Mouse (Mus musculus) midbrain, embryonic 13.5 days (tissue): ENCODE measurements at regions not wholly inside any gene's neighbourhood (a gene's known extent, or its start where the extent isn't known, plus 50 kb on each side); places are given as distances from the start of the nearest gene placed in this dataset.
A peak's percentile ranks its signal among the peaks of the same experiment; 100 is the strongest.

Source experiments
- ATAC-seq: fragments of 200-750 bp; cut with Nextera tagmentation; 2 replicates; pipeline ENCODE4 v1.8.0; 2017; ENCODE audit warnings: mild to moderate bottlenecking, moderate TSS enrichment, moderate library complexity
- H3K27ac ChIP-seq: fragments of 300-500 bp; sonication (generic); 2 replicates; pipeline ENCODE4 v1.5.1; 2015; ENCODE audit warnings: inconsistent platforms, mild to moderate bottlenecking, moderate library complexity
- H3K27me3 ChIP-seq: fragments of 300-500 bp; sonication (generic); 2 replicates; pipeline ENCODE4 v1.6.1; 2015; ENCODE audit warnings: mild to moderate bottlenecking, inconsistent platforms
- H3K36me3 ChIP-seq: fragments of 300-500 bp; sonication (generic); 2 replicates; pipeline ENCODE4 v1.6.1; 2015; ENCODE audit warnings: mild to moderate bottlenecking, inconsistent platforms
- H3K4me1 ChIP-seq: fragments of 300-500 bp; sonication (generic); replicated peaks from 2 replicates; pipeline ENCODE4 v1.6.1; 2015; ENCODE audit warnings: inconsistent platforms
- H3K4me2 ChIP-seq: fragments of 300-500 bp; sonication (generic); replicated peaks from 2 replicates; pipeline ENCODE4 v1.6.1; 2015; ENCODE audit warnings: moderate library complexity, mild to moderate bottlenecking, inconsistent platforms
- H3K4me3 ChIP-seq: fragments of 300-500 bp; sonication (generic); replicated peaks from 2 replicates; pipeline ENCODE4 v1.5.1; 2015; ENCODE audit warnings: mild to moderate bottlenecking, inconsistent platforms
- H3K9ac ChIP-seq: fragments of 300-500 bp; sonication (generic); replicated peaks from 2 replicates; pipeline ENCODE4 v1.6.1; 2015; ENCODE audit warnings: mild to moderate bottlenecking, inconsistent platforms
- H3K9me3 ChIP-seq: fragments of 300-500 bp; sonication (generic); 2 replicates; pipeline ENCODE4 v1.6.1; 2016; ENCODE audit warnings: mild to moderate bottlenecking, inconsistent platforms
- WGBS: fragments of 180-500 bp; shearing (Covaris S2); methylation state at CpG from one replicate; pipeline ENCODE4 v1.1.7; 2015; 5-methylcytosine and 5-hydroxymethylcytosine counted together

DNA sequence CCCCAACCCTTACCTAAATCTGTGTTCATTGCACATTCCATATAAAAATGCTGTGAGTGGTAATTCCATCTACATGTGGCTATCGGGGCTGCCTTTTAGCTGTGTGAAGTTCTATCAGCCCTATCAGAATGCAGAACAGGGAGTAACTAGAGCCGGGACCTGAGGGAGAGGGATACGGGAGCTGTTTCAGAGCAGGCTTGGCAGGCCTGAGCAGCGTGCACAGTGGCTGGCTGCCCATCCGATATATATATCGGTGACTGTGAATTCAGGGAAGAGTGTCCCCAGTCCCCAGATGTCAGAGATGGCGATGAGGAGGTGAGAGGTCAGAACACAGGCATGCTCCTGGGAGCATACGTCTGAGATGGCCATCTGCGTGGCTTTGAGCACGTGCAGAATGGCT, 79.0 kb downstream of the Arl4c start:
- Histone ChIP-seq H3K4me2 (no peak overlapping the region), H3K9ac (no peak overlapping the region), H3K36me3 (no peaks in the 10 kb centered on the region), H3K27ac (peak overlapping the region; percentile 53), H3K4me1 (peaks cover 11% of the 10 kb centered on the region; the same call in 1 of the 2 replicates), H3K4me3 (no peak overlapping the region), H3K27me3 (no peaks in the 10 kb centered on the region), H3K9me3 (no peaks in the 10 kb centered on the region)
- WGBS, result 53% methylated on average over 10 of the region's 10 CpGs
- peak; percentile 58; the same call in 1 of the 2 replicates for ATAC-seq

DNA sequence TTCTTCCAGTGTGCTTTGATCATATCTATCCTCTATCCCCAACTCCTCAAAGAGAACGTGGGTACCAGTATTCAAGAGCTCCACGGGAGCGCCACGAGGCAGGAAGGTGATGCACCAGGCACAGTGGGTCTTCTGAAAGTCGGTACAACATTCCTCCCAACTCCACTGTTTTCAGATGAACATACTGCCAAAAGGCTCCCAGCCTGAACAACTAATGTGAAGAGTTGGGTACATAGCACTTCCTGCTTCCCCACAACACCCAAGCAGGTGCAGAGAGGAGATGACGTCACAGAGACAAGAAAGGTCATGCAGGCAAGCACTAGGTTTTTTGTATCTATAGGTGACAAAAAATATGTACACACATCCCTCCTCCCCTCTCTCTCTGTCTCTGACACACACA, 79.7 kb downstream of the Arl4c start:
- Histone ChIP-seq H3K27me3 (no peaks in the 10 kb centered on the region), H3K4me1 (peaks cover 11% of the 10 kb centered on the region; the same call in 1 of the 2 replicates), H3K36me3 (no peaks in the 10 kb centered on the region), H3K4me2 (no peak overlapping the region), H3K9ac (no peak overlapping the region), H3K4me3 (no peak overlapping the region), H3K9me3 (0 out of 2 replicates have a peak, but pooled peaks cover 6% of the 10 kb centered on the region), H3K27ac (no peak overlapping the region)
- 85% methylated on average over 6 of the region's 6 CpGs for WGBS
- no peak for ATAC-seq

DNA sequence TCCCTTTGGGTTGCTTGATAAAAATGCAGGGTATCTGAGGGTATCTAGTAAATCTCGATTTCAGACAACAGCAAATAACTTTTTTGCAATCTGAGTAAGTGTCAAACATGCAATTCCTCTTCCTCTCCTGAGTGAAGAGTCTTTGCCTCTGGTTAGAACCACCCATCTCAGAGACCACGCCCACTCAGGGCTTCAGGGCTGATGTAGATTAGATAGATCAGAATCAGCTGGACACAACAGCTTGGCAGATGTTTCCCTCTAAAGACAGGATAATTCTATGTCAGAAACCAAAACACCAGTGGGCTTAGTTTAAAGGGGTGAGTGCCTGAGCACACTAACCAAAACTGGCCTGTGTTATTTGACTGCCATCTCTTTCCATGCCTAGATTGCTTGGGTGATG, 80.8 kb downstream of the Arl4c start:
- 0 out of 2 replicates have a peak, but pooled peaks cover 11% of the 10 kb centered on the region for H3K9me3 ChIP-seq
- ATAC-seq, result no peak
- H3K4me2 ChIP-seq, result no peak overlapping the region
- H3K27ac ChIP-seq, result no peak overlapping the region
- WGBS, result 88% methylated on average over 2 of the region's 2 CpGs
- peaks cover 11% of the 10 kb centered on the region; the same call in 1 of the 2 replicates for H3K4me1 ChIP-seq
- H3K27me3 ChIP-seq, result no peaks in the 10 kb centered on the region
- H3K36me3 ChIP-seq, result no peaks in the 10 kb centered on the region
- H3K9ac ChIP-seq, result no peak overlapping the region
- H3K4me3 ChIP-seq, result no peak overlapping the region

DNA sequence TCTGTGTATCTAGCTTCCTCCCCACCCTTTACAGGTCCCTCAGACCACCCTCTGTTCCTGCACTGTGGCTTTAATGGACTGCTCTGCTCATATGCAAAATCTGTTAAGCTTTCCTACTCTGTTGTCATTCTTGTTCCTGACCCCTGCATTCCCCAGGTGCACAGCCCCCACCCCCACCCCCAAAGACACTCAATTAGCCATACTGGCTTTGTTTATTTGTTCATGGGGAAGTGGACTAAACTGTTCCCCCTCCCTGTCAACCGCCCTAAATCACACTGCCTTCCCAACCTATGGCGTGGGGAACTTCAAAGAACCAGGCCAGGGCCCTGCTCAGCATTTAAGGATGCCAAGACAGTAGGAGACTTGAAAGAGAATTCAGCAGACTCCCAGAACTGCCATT, 89.0 kb downstream of the Arl4c start:
- Histone ChIP-seq H3K27me3 (no peaks in the 10 kb centered on the region), H3K4me1 (peaks cover 11% of the 10 kb centered on the region), H3K4me2 (no peak overlapping the region), H3K9ac (no peak overlapping the region), H3K4me3 (no peak overlapping the region), H3K27ac (no peak overlapping the region), H3K36me3 (no peaks in the 10 kb centered on the region), H3K9me3 (0 out of 2 replicates have a peak, but pooled peaks cover 11% of the 10 kb centered on the region)
- ATAC-seq, result no peak
- 20% methylated on average over 2 of the region's 2 CpGs for WGBS

DNA sequence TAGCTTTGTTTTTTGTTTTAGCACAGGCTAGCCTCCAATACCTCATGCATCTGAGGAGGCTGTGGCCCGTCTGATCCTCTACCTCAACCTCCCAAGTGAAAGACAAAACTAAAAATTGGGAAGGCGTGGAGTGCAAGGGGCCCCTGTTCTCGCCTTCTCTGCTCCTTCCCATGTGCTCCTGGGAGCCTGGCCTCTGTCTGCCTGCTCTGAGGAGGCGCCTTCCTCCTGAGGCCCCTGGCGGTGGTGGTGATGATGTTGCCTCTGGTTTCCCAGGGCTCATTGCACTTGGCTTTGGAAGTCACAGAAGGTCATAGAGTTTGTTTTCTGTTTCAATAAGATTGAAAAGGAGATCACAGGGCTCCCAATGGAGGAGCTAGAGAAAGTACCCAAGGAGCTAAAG, 90.8 kb downstream of the Arl4c start:
- Histone ChIP-seq H3K27ac (no peak overlapping the region), H3K4me3 (no peak overlapping the region), H3K36me3 (no peaks in the 10 kb centered on the region), H3K9ac (no peak overlapping the region), H3K9me3 (no peaks in the 10 kb centered on the region), H3K4me1 (peaks cover 11% of the 10 kb centered on the region), H3K4me2 (no peak overlapping the region), H3K27me3 (no peaks in the 10 kb centered on the region)
- ATAC-seq, result no peak
- 91% methylated on average over 5 of the region's 5 CpGs for whole genome bisulfite sequencing

DNA sequence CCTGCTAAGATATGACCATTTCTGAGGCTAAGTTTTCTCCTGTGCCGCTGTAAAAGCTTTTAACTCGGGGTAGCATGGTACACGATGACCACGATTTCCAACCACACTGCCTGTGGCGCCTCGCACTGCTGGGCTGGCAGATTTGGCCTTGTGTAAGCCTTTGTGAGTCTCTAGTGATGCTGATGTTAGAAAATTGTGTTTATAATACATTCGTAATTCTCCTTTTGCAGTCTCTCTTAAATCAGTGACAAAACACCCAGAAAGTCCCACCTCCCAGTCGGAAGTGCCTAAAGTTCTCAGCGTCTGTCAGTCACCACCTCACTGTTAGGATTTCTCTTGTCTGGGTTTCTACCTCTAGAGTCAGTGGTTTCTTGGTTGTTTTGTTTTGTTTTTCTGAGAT, 91.2 kb downstream of the Arl4c start:
- no peak overlapping the region for H3K9ac ChIP-seq
- H3K27me3 ChIP-seq, result no peaks in the 10 kb centered on the region
- WGBS, result 92% methylated on average over 9 of the region's 9 CpGs
- H3K9me3 ChIP-seq, result no peaks in the 10 kb centered on the region
- H3K36me3 ChIP-seq, result no peaks in the 10 kb centered on the region
- no peak overlapping the region for H3K4me2 ChIP-seq
- H3K27ac ChIP-seq, result no peak overlapping the region
- H3K4me1 ChIP-seq, result peaks cover 11% of the 10 kb centered on the region
- ATAC-seq, result no peak
- H3K4me3 ChIP-seq, result no peak overlapping the region

DNA sequence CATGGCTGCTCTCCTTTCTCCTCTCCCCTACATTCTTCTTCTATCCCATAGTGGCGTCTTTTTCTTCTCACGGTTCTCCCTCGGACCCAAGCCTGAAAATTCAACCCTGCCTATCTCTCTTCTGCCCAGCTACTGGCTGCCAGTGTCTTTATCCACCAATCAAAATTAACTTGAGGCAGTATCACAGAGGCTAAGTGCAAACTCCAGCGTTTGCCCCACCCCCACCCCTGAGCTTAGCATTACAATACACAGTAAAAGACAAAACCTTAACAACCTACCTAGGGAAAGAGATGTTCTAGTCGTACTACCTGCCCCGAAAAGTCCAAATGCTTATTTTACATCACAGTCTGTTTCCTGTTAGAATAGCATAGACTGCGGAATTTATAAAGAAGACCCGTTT, 93.2 kb downstream of the Arl4c start:
- no peaks in the 10 kb centered on the region for H3K27me3 ChIP-seq
- 43% methylated on average over 8 of the region's 8 CpGs for WGBS
- H3K36me3 ChIP-seq, result no peaks in the 10 kb centered on the region
- no peak overlapping the region for H3K9ac ChIP-seq
- no peak overlapping the region for H3K4me2 ChIP-seq
- H3K4me1 ChIP-seq, result peaks cover 11% of the 10 kb centered on the region
- no peaks in the 10 kb centered on the region for H3K9me3 ChIP-seq
- H3K27ac ChIP-seq, result no peak overlapping the region
- ATAC-seq, result no peak
- H3K4me3 ChIP-seq, result no peak overlapping the region

DNA sequence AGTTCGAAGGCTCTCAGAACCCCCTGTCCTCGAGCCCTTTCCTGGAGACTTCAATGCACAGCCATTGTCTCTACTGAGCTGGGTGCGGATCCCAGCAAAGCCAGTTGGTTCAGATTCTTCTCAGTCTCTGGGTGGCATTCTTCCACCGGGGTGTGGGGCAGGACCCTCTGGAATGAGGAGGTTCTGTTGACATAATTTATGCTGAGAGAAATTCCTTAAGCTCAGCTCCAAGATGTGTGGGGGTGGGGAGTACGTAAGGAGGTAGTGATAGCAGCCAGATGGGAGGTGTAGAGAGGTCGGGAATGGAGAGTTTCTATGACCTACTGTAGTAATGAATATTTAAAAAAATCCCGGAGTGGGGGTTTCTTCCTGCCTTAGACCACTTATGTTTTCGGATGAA, 93.8 kb downstream of the Arl4c start:
- WGBS, result 53% methylated on average over 8 of the region's 8 CpGs
- no peaks in the 10 kb centered on the region for H3K36me3 ChIP-seq
- H3K4me2 ChIP-seq, result no peak overlapping the region
- H3K27me3 ChIP-seq, result no peaks in the 10 kb centered on the region
- H3K27ac ChIP-seq, result no peak overlapping the region
- H3K9me3 ChIP-seq, result no peaks in the 10 kb centered on the region
- no peak overlapping the region for H3K9ac ChIP-seq
- no peak overlapping the region for H3K4me3 ChIP-seq
- no peak for ATAC-seq
- peaks cover 9% of the 10 kb centered on the region for H3K4me1 ChIP-seq

DNA sequence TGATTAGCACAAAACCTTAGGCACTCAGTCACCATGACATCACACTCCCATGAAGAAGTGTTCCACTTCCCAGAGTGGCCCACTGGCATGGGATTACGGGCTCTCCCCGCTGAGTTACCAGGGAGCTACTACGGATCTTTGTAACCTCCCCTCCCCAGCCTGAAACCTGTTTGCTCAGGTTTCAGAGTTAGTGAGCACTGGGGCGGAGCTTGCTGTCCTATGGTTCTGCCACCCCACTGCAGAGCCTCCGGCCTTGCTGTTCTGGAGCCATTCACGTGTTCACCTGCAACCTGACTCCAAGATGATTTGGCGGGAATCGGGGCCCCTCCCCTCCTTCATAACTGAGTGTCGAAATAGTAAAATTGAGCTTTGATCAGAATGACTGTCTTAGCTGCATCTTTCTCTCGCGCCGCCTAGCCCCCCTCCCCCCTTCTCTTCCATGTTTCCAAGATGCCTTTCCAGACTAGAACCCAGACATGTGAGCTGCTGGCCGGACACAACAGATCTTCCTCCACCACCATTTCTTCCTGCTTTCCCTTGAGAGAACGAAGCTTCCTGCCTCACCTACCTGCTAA, 95.8 kb upstream of the Glrp1 start:
- Histone ChIP-seq H3K27ac (no peak overlapping the region), H3K9me3 (no peaks in the 10 kb centered on the region), H3K4me1 (no peaks in the 10 kb centered on the region), H3K9ac (no peak overlapping the region), H3K4me3 (no peak overlapping the region), H3K27me3 (no peaks in the 10 kb centered on the region), H3K4me2 (no peak overlapping the region), H3K36me3 (no peaks in the 10 kb centered on the region)
- 59% methylated on average over 14 of the region's 14 CpGs for WGBS
- ATAC-seq, result no peak

DNA sequence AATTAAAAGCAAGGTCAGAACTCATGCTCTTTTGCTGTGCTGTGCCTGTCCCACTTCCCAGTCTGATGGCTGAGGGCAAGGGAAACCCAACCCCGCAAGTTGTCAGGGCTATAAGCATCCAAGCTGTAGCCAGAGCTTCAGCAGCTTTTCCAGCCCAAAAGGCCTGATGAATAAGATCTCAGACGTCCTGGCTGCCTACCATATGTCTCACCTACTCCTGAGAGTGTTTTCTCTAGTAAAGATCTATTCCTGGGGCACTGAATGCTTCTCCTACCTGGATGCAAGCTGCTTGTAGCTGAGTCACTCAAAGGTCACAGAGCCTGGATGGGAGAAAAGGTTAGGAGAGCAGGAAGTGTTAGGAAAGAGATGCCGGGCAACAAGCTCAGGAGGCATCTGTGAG, 92.4 kb upstream of the Glrp1 start:
- H3K9me3 ChIP-seq, result no peaks in the 10 kb centered on the region
- ATAC-seq, result no peak
- no peaks in the 10 kb centered on the region for H3K36me3 ChIP-seq
- H3K27ac ChIP-seq, result no peak overlapping the region
- no peak overlapping the region for H3K4me2 ChIP-seq
- H3K9ac ChIP-seq, result no peak overlapping the region
- H3K4me1 ChIP-seq, result no peaks in the 10 kb centered on the region
- WGBS, result 80% methylated on average over 3 of the region's 3 CpGs
- no peak overlapping the region for H3K4me3 ChIP-seq
- H3K27me3 ChIP-seq, result no peaks in the 10 kb centered on the region

DNA sequence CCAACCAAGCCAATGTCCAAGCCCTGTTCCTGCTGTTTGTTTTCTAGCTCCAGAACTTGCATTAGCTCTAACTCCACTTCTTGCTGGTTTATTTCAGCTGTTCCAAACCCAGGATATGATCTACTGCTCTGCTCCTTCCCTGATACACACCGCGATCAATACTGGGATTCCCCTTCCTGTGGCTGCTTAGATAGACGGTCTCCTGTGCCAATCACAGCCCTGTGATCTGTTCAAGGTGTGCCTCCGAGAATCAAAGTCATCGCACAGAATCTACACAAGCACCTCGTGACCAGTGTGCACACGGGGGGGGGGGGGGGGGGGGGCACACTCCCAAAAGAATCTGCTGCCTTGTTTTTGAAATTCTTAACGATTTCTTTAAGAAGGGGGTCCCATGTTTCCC, 91.9 kb upstream of the Glrp1 start:
- Histone ChIP-seq H3K4me2 (no peak overlapping the region), H3K27ac (no peak overlapping the region), H3K9me3 (no peaks in the 10 kb centered on the region), H3K36me3 (no peaks in the 10 kb centered on the region), H3K9ac (no peak overlapping the region), H3K4me3 (no peak overlapping the region), H3K27me3 (no peaks in the 10 kb centered on the region), H3K4me1 (no peaks in the 10 kb centered on the region)
- ATAC-seq, result no peak
- WGBS, result 82% methylated on average over 8 of the region's 8 CpGs

DNA sequence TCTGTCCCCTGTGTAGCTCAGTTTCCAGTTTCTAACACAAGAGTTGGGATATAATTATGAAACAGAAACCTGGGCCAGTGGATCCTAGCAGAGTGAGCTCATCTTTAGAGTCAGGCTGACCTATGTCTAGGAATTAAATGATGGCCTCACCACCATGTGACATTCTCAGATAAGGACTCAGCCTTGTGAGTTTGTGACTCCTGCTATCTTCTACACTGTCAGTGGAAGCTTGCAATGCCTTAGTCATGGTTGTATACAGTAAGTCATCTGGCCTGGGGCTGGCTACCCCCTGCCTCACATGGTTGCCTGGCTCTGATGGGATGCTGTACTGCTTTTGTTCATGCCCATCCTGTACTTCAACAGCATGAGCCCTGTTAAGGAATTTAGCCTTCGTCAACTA, 90.3 kb upstream of the Glrp1 start:
- Histone ChIP-seq H3K4me1 (no peaks in the 10 kb centered on the region), H3K9me3 (no peaks in the 10 kb centered on the region), H3K4me3 (no peak overlapping the region), H3K36me3 (no peaks in the 10 kb centered on the region), H3K9ac (no peak overlapping the region), H3K27ac (no peak overlapping the region), H3K27me3 (no peaks in the 10 kb centered on the region), H3K4me2 (no peak overlapping the region)
- no peak for ATAC-seq
- 100% methylated on average over 1 of the region's 1 CpGs for WGBS
